Mouse (Mus musculus): ENCODE data around the gene Nedd9.

DNA sequence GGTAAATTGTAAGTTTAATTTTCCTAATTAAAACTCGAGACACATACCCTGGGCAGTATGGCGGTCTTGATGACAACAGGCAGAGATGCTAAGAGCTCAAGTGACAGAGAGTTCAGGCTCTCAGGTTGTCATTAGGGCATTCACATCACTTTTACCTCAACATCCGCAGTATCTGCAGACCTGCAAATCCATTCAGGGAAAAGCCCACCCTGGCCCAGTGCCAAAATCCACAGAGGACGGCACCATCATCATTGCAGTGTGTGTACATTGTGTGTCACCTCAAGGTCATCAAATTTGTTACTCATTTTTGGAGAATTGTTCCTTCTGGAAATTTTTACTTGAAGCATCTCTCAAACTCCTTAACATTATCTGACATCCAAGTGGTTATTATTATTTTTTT, 102.3 kb downstream of the Nedd9 start:
- TF ChIP-seq CTCF (IDR thresholded peaks at IDR 0.05; ENCODE audit: low read depth, low read length): no peak
- no peak for TF ChIP-seq TAL1 (conservative IDR thresholded peaks at IDR 0.05; ENCODE audit: low read depth, low read length)
- no peak for TF ChIP-seq POLR2AphosphoS5 (IDR thresholded peaks at IDR 0.05; ENCODE audit: insufficient replicate concordance, low read depth, low read length)
- TF ChIP-seq GATA2 (IDR thresholded peaks at IDR 0.05; ENCODE audit: borderline replicate concordance, low read depth, low read length): no peak
